9 mouse cellular contexts compared by ENCODE assay signal in genomic region chr13:21783734-21784161, GRCm38 (mm10). TPM values are rescaled to one million over a fixed set of nuclear protein-coding genes. Genes with fewer than 3 reads are reported as not detected.
DNase-seq lines count a peak whose midpoint lies in the region; ATAC-seq and TF ChIP-seq lines count a peak whose summit lies in the region.
"Had no signal": no experiment of that assay in that cellular context is flagged by ENCODE, and none has a peak within 500 bp of the region (broad histone marks: within the 10 kb centered on the region; RNA-seq: fewer than 3 reads in every experiment).

No protein-coding gene starts in this region.

- 3% methylated on average over 9 of the region's 9 CpGs for WGBS in liver, embryonic 14.5 days (ENCODE audit: insufficient replicate concordance)

- no peak for ATAC-seq in liver, embryonic 14.5 days (ENCODE audit: insufficient read depth)

- TF ChIP-seq CTCF in liver, embryonic 14.5 days (IDR thresholded peaks at IDR 0.05; ENCODE audit: low read depth), result no peak

- no peak for TF ChIP-seq EP300 in liver, embryonic 14.5 days (IDR thresholded peaks at IDR 0.05; ENCODE audit: low read depth)

- H3K9ac ChIP-seq in liver, embryonic 14.5 days (replicated peaks), result peak overlapping the region; percentile 96

- peak overlapping the region; percentile 45 to 54 for H3K4me3 ChIP-seq in liver, embryonic 14.5 days (ENCODE audit: insufficient read depth in 1 of 2, low read depth in 2 of 2, low read length in 2 of 2)

- peak overlapping the region; percentile 95 for H3K27ac ChIP-seq in liver, embryonic 14.5 days

- H3K4me2 ChIP-seq in liver, embryonic 14.5 days (ENCODE audit: low read depth), result peak overlapping the region; percentile 90

- peaks cover 29 to 32% of the 10 kb centered on the region in 2 experiments for H3K4me1 ChIP-seq in liver, embryonic 14.5 days (replicated peaks; ENCODE audit: control insufficient read depth in 2 of 2, insufficient read depth in 2 of 2, low read length in 1 of 2)

- intact Hi-C loops in heart, postnatal 14 days (cut with DNase I), result no loop called here

- H3K36me3 ChIP-seq in liver, embryonic 14.5 days (replicated peaks; ENCODE audit: control insufficient read depth, insufficient read depth, low read depth), result no peaks in the 10 kb centered on the region

- H3K27me3 ChIP-seq in liver, embryonic 14.5 days (ENCODE audit: control insufficient read depth, insufficient read depth, low read length), result no peaks in the 10 kb centered on the region
- H3K27me3 ChIP-seq: Patski had no signal

- peak; percentile 12 to 68 for DNase-seq in adrenal gland, adult (ENCODE audit: inconsistent age in 2 of 2, low spot score in 1 of 2)
- no peak for DNase-seq in adrenal gland, postnatal 4 days (ENCODE audit: low spot score in 2 of 2)
- peak; percentile 76 for DNase-seq in 3T3-L1 (ENCODE audit: low read depth, low spot score)
- peak; percentile 43 to 55 for DNase-seq in cerebellum, postnatal 10 days
- DNase-seq in heart, postnatal 14 days, result peak; percentile 3 to 24
- peak in 1 of 3 experiments; percentile 61 for DNase-seq in liver, embryonic 14.5 days (ENCODE audit: low read depth in 3 of 3, low spot score in 3 of 3)
- peak; percentile 80 for DNase-seq in retina, postnatal 1 day
- no peak for DNase-seq in gastrocnemius, postnatal 4 days (ENCODE audit: low spot score in 2 of 2)

- H3K9me3 ChIP-seq in liver, embryonic 14.5 days (ENCODE audit: control insufficient read depth, low read length), result no peaks in the 10 kb centered on the region

RNA-seq across cellular contexts. Expression of gene Hist1h3i, which starts 0.6 kb away (rescaled TPM):
- total RNA-seq in adrenal gland, postnatal 4 days (2021), result 100 to 1,000 TPM; 511 to 579 TPM
- 100 to 1,000 TPM in 1 of 2 experiments, 10 to 100 TPM in 1; 74.9 to 156 TPM for total RNA-seq in heart, postnatal 14 days (2021)
- 37.6 and 93.8 TPM in 2 replicates for polyA plus RNA-seq in liver, embryonic 14.5 days (2012; rRNA removed)
- 299 and 331 TPM in 2 replicates for polyA plus RNA-seq in liver, embryonic 14.5 days (2014; fragmentation: Nextera tagmentation; extraction: Ambion mirVana)
- total RNA-seq in gastrocnemius, postnatal 4 days (2021), result 100 to 1,000 TPM; 398 to 496 TPM

RNA-seq across cellular contexts. Expression of gene Hist1h2an, which starts 3.3 kb away (rescaled TPM):
- 100 to 1,000 TPM; 122 to 129 TPM for total RNA-seq in adrenal gland, postnatal 4 days (2021)
- 10 to 100 TPM; 10.5 to 19.2 TPM for total RNA-seq in heart, postnatal 14 days (2021)
- polyA plus RNA-seq in liver, embryonic 14.5 days (2012; rRNA removed), result 10.9 and 22.9 TPM in 2 replicates
- polyA plus RNA-seq in liver, embryonic 14.5 days (2014; fragmentation: Nextera tagmentation; extraction: Ambion mirVana), result 12.7 and 14.7 TPM in 2 replicates
- 100 to 1,000 TPM in 1 of 2 experiments, 10 to 100 TPM in 1; 82.7 to 102 TPM for total RNA-seq in gastrocnemius, postnatal 4 days (2021)

RNA-seq across cellular contexts. Expression of gene Hist1h1b, which starts 3.3 kb away (rescaled TPM):
- total RNA-seq in adrenal gland, postnatal 4 days (2021), result 100 to 1,000 TPM; 315 to 390 TPM
- 10 to 100 TPM; 33.7 to 72.0 TPM for total RNA-seq in heart, postnatal 14 days (2021)
- 8.2 and 9.4 TPM in 2 replicates for polyA plus RNA-seq in liver, embryonic 14.5 days (2012; rRNA removed)
- 19.7 and 20.6 TPM in 2 replicates for polyA plus RNA-seq in liver, embryonic 14.5 days (2014; fragmentation: Nextera tagmentation; extraction: Ambion mirVana)
- 100 to 1,000 TPM; 246 to 294 TPM for total RNA-seq in gastrocnemius, postnatal 4 days (2021)

RNA-seq across cellular contexts. Expression of gene Hist1h2bp, which starts 3.5 kb away (rescaled TPM):
- total RNA-seq in adrenal gland, postnatal 4 days (2021), result 100 to 1,000 TPM; 192 to 223 TPM
- 10 to 100 TPM; 19.6 to 53.2 TPM for total RNA-seq in heart, postnatal 14 days (2021)
- 2.6 and 4.2 TPM in 2 replicates for polyA plus RNA-seq in liver, embryonic 14.5 days (2012; rRNA removed)
- polyA plus RNA-seq in liver, embryonic 14.5 days (2014; fragmentation: Nextera tagmentation; extraction: Ambion mirVana), result 3.0 and 4.1 TPM in 2 replicates
- total RNA-seq in gastrocnemius, postnatal 4 days (2021), result 100 to 1,000 TPM; 143 to 201 TPM

RNA-seq across cellular contexts. Expression of gene Hist1h2bq, which starts 26.2 kb away (rescaled TPM):
- total RNA-seq in adrenal gland, postnatal 4 days (2021), result 100 to 1,000 TPM; 352 to 396 TPM
- 100 to 1,000 TPM in 1 of 2 experiments, 10 to 100 TPM in 1; 53.2 to 110 TPM for total RNA-seq in heart, postnatal 14 days (2021)
- polyA plus RNA-seq in liver, embryonic 14.5 days (2012; rRNA removed), result 13.1 and 13.4 TPM in 2 replicates
- 16.9 and 21.6 TPM in 2 replicates for polyA plus RNA-seq in liver, embryonic 14.5 days (2014; fragmentation: Nextera tagmentation; extraction: Ambion mirVana)
- 100 to 1,000 TPM; 278 to 369 TPM for total RNA-seq in gastrocnemius, postnatal 4 days (2021)

Comparison
In these comparisons a context has a peak if more than half of its experiments do, and no peak if none do; other contexts are left out.
1. DNase-seq: peak in adrenal gland, adult (2 of 2), 3T3-L1 (single experiment), cerebellum, postnatal 10 days (2 of 2), heart, postnatal 14 days (2 of 2) and retina, postnatal 1 day (single experiment); none in adrenal gland, postnatal 4 days (0 of 2) and gastrocnemius, postnatal 4 days (0 of 2).
2. RNA of gene Hist1h2an, which starts 3.3 kb away (total RNA-seq): 122 to 129 TPM in adrenal gland, postnatal 4 days and 82.7 to 102 TPM in gastrocnemius, postnatal 4 days; 10.5 to 19.2 TPM in heart, postnatal 14 days; every median in the first group is over 4 times any median in the second.